Mouse (Mus musculus): Measurements from ENCODE around the gene Acvr1.

Gene Acvr1

GRCm38 (mm10) chr2:58520727-58521126, 46.2 kb downstream of the Acvr1 start:
- no peak for DNase-seq (ENCODE audit: low spot score in 2 of 2)

DNA sequence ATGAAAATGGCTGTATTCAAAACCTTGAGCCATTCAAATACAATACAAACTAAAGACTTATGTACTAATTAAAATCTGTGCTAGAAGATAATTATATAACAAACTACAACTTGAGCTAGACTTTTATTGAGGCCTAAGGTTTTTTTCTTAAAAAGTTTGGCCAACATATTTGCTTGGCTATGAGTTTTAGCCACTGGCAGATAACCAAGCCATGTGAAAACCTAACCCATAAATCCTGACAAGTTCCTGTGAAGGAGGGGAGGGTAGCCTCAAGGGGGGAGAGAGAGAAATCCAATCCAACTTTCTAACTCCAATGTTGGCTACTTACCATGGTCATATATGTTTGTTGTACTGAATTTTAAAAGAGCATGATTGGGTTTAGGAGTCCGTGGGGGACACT, 48.4 kb downstream of the Acvr1 start:
- no peak for DNase-seq (ENCODE audit: low spot score in 2 of 2)

GRCm38 (mm10) chr2:58516920-58517319, 50.0 kb downstream of the Acvr1 start:
- no peak for DNase-seq (ENCODE audit: low spot score in 2 of 2)

GRCm38 (mm10) chr2:58516000-58516399, 51.0 kb downstream of the Acvr1 start:
- DNase-seq (ENCODE audit: low spot score in 2 of 2): no peak

DNA sequence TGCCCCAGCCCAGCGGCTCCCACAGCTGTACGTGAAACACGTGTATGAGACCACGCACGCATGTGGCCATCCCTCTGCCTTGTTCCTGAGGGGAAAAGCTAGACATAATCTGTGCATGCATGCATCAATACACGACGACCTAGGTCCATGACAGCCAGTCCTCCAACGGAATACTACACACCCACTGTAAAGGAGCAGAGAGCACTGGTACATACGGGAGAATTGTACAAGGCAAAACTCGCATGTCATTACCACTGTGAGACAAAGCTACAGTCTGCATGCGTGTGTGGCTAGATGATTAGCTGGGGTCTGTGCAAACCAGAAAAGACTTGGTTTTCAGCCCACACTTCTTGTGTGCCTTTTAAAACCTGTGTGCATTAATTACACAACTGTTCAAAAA, 52.5 kb downstream of the Acvr1 start:
- no peak for DNase-seq (ENCODE audit: low spot score in 2 of 2)

DNA sequence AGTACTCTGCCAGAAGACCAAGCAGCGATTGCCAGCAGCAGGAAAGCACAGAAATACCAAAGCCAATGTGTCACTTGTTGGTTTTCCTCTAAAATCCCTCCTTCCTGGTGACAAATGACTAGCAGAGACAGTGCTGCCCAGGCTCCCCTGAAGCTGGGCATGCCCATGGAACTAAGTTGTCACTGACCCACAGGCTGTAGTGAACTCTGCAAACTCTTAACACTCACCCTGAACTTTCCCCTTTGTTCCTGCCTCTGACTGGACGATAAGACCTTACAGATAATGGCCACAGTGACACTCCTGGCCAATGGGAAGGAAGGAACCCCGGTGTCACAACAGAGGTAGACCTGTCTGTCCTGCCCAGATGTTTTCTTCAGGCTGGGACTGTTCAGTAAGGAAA, 53.7 kb downstream of the Acvr1 start:
- no peak for DNase-seq (ENCODE audit: low spot score in 2 of 2)

DNA sequence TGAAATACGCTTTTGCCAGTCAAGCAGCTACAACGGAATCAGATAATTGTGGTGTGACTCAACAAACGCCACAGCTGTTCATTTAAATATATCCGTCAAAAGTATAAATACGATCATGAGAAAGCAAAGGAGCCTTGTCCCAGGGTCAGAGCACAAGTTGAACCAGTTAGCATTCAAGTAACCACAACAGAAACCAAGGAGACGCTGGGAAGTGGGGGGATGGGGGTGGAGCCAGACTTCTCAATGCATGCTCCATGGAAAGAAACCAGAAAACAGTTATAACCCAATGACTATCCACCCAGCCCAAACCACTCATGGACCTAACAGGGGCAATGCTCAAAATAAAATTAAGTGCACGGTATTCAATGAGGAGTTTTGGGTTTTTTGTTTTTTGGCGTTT, 56.8 kb downstream of the Acvr1 start:
- no peak for DNase-seq (ENCODE audit: low spot score in 2 of 2)

DNA sequence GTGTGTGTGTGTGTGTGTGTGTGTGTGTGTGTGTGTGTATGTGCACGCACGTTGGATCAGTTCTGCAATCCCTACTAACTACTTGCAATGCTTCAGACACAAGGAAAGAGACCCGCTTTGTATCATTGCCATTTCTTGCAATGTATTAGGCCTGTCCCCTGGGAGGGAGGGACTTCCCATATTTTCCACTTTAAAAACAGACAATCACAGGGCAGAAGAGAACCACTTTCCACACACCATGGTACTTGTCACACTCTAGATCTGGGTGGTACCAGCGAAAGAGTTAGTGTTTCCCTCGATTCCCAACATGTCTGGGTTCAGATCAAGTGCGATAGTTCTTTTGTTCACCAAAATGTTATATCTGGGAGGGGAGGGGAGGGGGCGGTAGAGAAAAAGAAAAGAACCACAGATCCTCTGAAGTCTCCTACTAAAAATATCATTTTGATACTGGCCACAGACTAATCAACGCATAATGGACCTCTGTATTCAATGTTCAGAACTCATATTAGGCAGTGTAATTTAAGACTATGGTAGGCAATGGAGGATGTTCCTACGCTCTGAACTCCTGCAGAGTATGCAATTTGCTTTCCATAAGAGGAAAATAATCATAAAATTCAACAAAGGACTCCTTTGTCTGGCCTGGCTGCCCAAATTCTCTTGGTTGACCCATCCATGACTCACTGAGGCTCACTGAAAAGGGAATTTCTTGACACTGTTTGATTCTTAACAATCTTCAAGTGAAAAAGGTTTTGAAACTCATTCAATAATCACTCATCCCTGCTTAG, 61.5 kb downstream of the Acvr1 start:
- DNase-seq (ENCODE audit: low spot score in 2 of 2): no peak

DNA sequence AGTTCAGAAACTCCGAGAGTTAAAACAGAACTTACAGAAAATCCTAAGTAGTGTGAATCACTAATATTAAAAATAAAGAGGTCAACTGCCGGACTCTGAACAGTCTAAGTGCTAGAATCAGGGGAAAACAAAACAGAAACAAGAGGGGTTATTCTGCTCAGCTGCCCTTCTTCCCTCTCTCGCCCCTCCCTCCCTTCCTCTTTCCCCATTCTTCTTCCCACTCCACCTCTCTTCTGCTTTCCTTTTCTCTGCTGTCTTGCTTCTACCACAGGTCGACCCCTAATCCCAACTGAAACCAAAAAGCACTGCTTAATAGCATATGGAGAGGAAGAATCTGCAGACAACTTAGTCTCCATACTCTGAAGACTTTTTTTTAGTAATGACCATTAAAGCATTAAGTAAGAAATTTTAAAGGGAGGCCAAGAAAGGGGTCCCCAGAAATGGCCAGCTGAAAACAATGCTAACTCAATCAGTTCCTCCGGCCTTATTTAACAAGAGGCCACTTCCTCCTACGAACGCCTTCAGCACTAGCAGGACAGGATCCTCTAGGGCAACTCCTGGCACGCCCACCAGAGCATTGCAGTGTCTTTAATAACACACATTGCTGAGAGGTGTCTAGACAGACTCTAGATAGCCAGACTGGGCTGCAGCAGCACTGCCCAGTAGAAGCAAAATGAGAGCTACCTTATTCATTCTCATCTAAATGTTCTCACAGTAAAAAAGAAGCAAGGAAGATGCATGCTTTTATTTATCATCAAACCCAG, 70.1 kb downstream of the Acvr1 start:
- DNase-seq (ENCODE audit: low spot score in 2 of 2): no peak

- DNase-seq (ENCODE audit: low spot score in 2 of 2): no peak
Measured at GRCm38 (mm10) chr2:58495271-58495670, 71.7 kb downstream of the Acvr1 start.

- DNase-seq (ENCODE audit: low spot score in 2 of 2): no peak
Measured at GRCm38 (mm10) chr2:58493685-58494635, 73.0 kb downstream of the Acvr1 start.

- DNase-seq (ENCODE audit: low spot score in 2 of 2): no peak
Measured at GRCm38 (mm10) chr2:58489275-58489674, 77.7 kb downstream of the Acvr1 start.

DNA sequence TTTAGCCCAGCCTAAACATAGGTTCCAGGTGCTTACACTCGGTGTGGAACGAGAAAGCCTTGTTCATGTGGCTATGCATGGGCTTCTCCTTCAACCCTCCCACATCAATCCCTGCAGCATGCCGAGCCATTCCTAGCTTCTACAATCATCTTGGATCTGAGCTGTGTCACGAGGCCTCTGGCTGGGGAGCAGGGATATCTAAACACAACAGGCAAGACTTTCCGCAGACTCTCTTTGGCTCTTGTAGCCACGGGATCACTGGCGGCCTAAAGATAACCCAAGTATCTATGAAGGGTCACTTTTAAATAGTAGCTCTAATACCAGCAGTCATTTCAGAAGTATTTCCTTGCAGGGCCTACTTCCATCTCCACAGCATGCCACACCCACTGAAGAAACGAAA, 78.6 kb downstream of the Acvr1 start:
- DNase-seq (ENCODE audit: low spot score in 2 of 2): no peak

GRCm38 (mm10) chr2:58487279-58487560, 79.7 kb downstream of the Acvr1 start:
- DNase-seq (ENCODE audit: low spot score in 2 of 2): no peak

- no peak for DNase-seq (ENCODE audit: low spot score in 2 of 2)
Measured at GRCm38 (mm10) chr2:58486441-58487278, 80.3 kb downstream of the Acvr1 start.

DNA sequence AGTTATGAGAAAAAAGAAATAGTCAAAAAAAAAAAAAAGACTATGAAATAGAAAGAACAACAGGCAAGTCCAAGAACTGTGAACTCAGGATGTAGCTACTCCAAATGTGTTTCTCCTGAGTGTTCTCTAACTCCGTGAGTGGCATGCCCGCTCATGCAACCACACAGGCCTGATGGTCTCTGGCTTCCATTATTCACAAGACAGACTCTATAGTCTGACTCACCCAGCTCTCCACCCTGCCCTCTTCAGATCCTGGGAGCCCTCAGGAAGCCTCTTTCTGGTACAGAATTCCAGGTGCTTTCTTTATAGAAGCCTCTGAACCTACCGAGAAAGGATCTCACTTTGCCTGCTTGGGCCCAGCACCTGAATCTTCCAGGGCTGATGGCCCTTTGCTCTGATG, 81.3 kb downstream of the Acvr1 start:
- no peak for DNase-seq (ENCODE audit: low spot score in 2 of 2)

DNA sequence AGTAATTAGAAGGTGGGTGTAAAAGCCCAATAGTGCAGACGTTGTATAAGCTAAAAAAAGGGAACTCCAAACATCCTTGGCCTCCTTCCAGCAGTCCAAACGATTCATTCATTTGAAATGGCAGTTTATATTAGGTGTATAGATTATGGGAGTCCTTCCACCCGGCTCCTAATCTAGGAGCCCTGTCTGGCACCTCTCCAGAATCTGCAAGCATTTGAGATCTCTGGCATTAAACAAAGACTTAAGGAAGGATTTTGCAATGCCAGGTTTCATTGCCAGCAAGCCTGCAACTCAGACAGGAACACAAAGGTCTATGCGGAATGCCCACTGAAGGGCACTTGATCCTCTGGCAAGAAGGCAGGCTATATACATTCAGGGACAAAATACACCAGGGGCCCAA, 81.8 kb downstream of the Acvr1 start:
- DNase-seq (ENCODE audit: low spot score in 2 of 2): no peak

- DNase-seq (ENCODE audit: low spot score in 2 of 2): no peak
Measured at GRCm38 (mm10) chr2:58484284-58484965, 82.5 kb downstream of the Acvr1 start.

DNA sequence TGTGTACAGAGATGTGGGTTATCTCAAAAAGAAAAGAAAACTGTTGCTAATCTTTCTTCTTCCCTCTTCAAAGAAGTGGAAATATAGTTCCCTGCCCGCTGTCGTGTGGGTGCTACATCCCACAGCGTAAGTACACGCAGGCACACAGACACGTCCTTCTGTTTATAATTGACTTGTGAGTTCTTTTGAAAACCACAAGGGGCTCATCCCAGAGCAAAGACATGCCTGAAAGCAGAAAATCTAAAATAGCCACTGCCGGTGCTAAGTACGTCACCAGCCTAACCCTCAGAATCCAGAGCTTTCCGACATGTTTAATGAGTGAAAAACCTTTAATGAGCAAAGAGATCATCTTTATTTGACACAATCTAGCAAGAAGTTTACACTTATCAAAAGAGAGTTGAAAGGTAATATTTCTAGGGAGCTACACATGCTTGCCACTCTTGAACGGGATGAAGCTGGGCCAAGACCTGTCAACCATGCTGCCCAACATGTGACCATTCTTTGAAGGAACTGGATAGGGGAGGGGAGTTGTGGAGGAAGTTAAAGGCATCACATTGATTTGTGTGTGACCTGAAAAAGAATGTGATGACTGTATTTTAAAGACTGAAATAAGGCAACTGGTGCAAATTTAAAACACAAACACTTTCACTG, 85.4 kb downstream of the Acvr1 start:
- no peak for DNase-seq (ENCODE audit: low spot score in 2 of 2)

- DNase-seq (ENCODE audit: low spot score in 2 of 2): no peak
Measured at GRCm38 (mm10) chr2:58480764-58481163, 86.2 kb downstream of the Acvr1 start.
